In genomic region chr9:37783394-37784387, GRCm38 (mm10) we compare ENCODE assay signal across 8 mouse cellular contexts. TPM values are rescaled to one million over a fixed set of nuclear protein-coding genes. Genes with fewer than 3 reads are reported as not detected.
DNase-seq lines count a peak whose midpoint lies in the region; ATAC-seq and TF ChIP-seq lines count a peak whose summit lies in the region.
"Not testable (repeated sequence)": the region's sequence is repeated elsewhere in the genome, so short reads cannot be mapped to it uniquely, and the experiment has no call there.
"Had no signal": no experiment of that assay in that cellular context is flagged by ENCODE, and none has a peak within 500 bp of the region (broad histone marks: within the 10 kb centered on the region; RNA-seq: fewer than 3 reads in every experiment).

No protein-coding gene starts in this region.

- H3K9me3 ChIP-seq in embryonic facial prominence, embryonic 14.5 days (ENCODE audit: control insufficient read depth, low read length); forebrain, embryonic 16.5 days (ENCODE audit: control insufficient read depth, low read length); hindbrain, embryonic 10.5 days; kidney, postnatal 0 days (replicated peaks; ENCODE audit: low read length); lung, embryonic 16.5 days (ENCODE audit: control insufficient read depth, low read length): not testable (repeated sequence)

- H3K9ac ChIP-seq in embryonic facial prominence, embryonic 14.5 days (ENCODE audit: low read depth, low read length); forebrain, embryonic 16.5 days (replicated peaks; ENCODE audit: low read depth, low read length); kidney, postnatal 0 days (ENCODE audit: low read depth, low read length); lung, embryonic 16.5 days (ENCODE audit: low read length): not testable (repeated sequence)

- not testable (repeated sequence) for H3K4me1 ChIP-seq in embryonic facial prominence, embryonic 14.5 days (ENCODE audit: control insufficient read depth, insufficient read depth, low read length); forebrain, embryonic 16.5 days (replicated peaks; ENCODE audit: control insufficient read depth, insufficient read depth, low read length); kidney, postnatal 0 days (replicated peaks; ENCODE audit: insufficient read depth, low read length); lung, embryonic 16.5 days (replicated peaks; ENCODE audit: control insufficient read depth, insufficient read depth, low read length)
- peaks cover 13% of the 10 kb centered on the region for H3K4me1 ChIP-seq in hindbrain, embryonic 10.5 days (replicated peaks)

- 53% methylated on average over 11 of the region's 15 CpGs for WGBS in embryonic facial prominence, embryonic 14.5 days
- WGBS in forebrain, embryonic 16.5 days: 54% methylated on average over 11 of the region's 15 CpGs
- WGBS in hindbrain, embryonic 10.5 days: 54% methylated on average over 11 of the region's 15 CpGs
- WGBS in kidney, postnatal 0 days: 58% methylated on average over 9 of the region's 15 CpGs
- 59% methylated on average over 11 of the region's 15 CpGs for WGBS in lung, embryonic 16.5 days

- not testable (repeated sequence) for H3K27me3 ChIP-seq in embryonic facial prominence, embryonic 14.5 days (replicated peaks; ENCODE audit: control insufficient read depth, insufficient read depth, low read length); forebrain, embryonic 16.5 days (replicated peaks; ENCODE audit: control insufficient read depth, insufficient read depth, low read length); hindbrain, embryonic 10.5 days (ENCODE audit: insufficient read depth, poor library complexity, severe bottlenecking); kidney, postnatal 0 days (ENCODE audit: insufficient read depth, low read length); lung, embryonic 16.5 days (ENCODE audit: control insufficient read depth, insufficient read depth, low read depth, low read length)

- peak overlapping the region; percentile 26 for H3K4me3 ChIP-seq in embryonic facial prominence, embryonic 14.5 days (ENCODE audit: low read depth, low read length)
- not testable (repeated sequence) for H3K4me3 ChIP-seq in forebrain, embryonic 16.5 days (replicated peaks; ENCODE audit: low read length); kidney, postnatal 0 days (replicated peaks; ENCODE audit: low read depth, low read length); lung, embryonic 16.5 days (ENCODE audit: low read length)
- peak overlapping the region; percentile 47; the same call in 1 of the 2 replicates for H3K4me3 ChIP-seq in hindbrain, embryonic 10.5 days

- DNase-seq in brain, embryonic 14.5 days (ENCODE audit: low read depth): peak; percentile 59
- peak; percentile 33 for DNase-seq in embryonic facial prominence, embryonic 14.5 days (ENCODE audit: low spot score)
- DNase-seq in hindbrain, embryonic 10.5 days (ENCODE audit: low spot score): peak; percentile 40
- peak; percentile 49 for DNase-seq in kidney, postnatal 0 days (ENCODE audit: low spot score)
- DNase-seq in neural tube, embryonic 10.5 days (ENCODE audit: extremely low spot score, low spot score): peak; percentile 34

- TF ChIP-seq CTCF in brain, embryonic 14.5 days (IDR thresholded peaks at IDR 0.05; ENCODE audit: borderline replicate concordance, extremely low read depth, insufficient read depth, insufficient read length); kidney, postnatal 0 days (IDR thresholded peaks at IDR 0.05; ENCODE audit: low read depth): not testable (repeated sequence)

- H3K27ac ChIP-seq in embryonic facial prominence, embryonic 14.5 days (replicated peaks; ENCODE audit: low read depth, low read length); forebrain, embryonic 16.5 days (ENCODE audit: low read length); kidney, postnatal 0 days; lung, embryonic 16.5 days (ENCODE audit: low read length): not testable (repeated sequence)
- H3K27ac ChIP-seq in hindbrain, embryonic 10.5 days: peak overlapping the region; percentile 95

- peak; percentile 30; the same call in 1 of the 2 replicates for ATAC-seq in embryonic facial prominence, embryonic 14.5 days (ENCODE audit: low read depth)
- ATAC-seq in forebrain, embryonic 16.5 days: peak; percentile 62
- peak; percentile 68; the same call in 1 of the 2 replicates for ATAC-seq in kidney, postnatal 0 days (replicated peaks; ENCODE audit: low FRiP score, low read depth)
- peak; percentile 28; the same call in 1 of the 2 replicates for ATAC-seq in lung, embryonic 16.5 days (ENCODE audit: low read depth)

- TF ChIP-seq POLR2A in brain, embryonic 14.5 days (IDR thresholded peaks at IDR 0.05; ENCODE audit: borderline replicate concordance, extremely low read depth, insufficient read depth, insufficient read length, poor library complexity, severe bottlenecking): not testable (repeated sequence)

- not testable (repeated sequence) for H3K36me3 ChIP-seq in embryonic facial prominence, embryonic 14.5 days (ENCODE audit: control insufficient read depth, insufficient read depth, low read length); forebrain, embryonic 16.5 days (ENCODE audit: control insufficient read depth, insufficient read depth); hindbrain, embryonic 10.5 days; kidney, postnatal 0 days (ENCODE audit: insufficient read depth, low read length); lung, embryonic 16.5 days (ENCODE audit: control insufficient read depth, insufficient read depth, low read length)

- peak overlapping the region; percentile 48; the same call in 1 of the 2 replicates for H3K4me2 ChIP-seq in embryonic facial prominence, embryonic 14.5 days (ENCODE audit: low read depth, low read length)
- H3K4me2 ChIP-seq in forebrain, embryonic 16.5 days (ENCODE audit: low read length): peak overlapping the region; percentile 53
- peak overlapping the region; percentile 53; the same call in 1 of the 2 replicates for H3K4me2 ChIP-seq in kidney, postnatal 0 days (ENCODE audit: low read length)
- not testable (repeated sequence) for H3K4me2 ChIP-seq in lung, embryonic 16.5 days (ENCODE audit: low read depth, low read length)

RNA-seq across cellular contexts. Expression of gene Olfr875, which starts 12.0 kb away (rescaled TPM):
- 0.03 TPM in 1 of 2 replicates, not detected in the other for polyA plus RNA-seq in brain, embryonic 14.5 days (2012; rRNA removed)
- 0.11 TPM in 1 of 2 replicates, not detected in the other for polyA plus RNA-seq in embryonic facial prominence, embryonic 14.5 days (2014; fragmentation: Nextera tagmentation; extraction: Ambion mirVana)
- polyA plus RNA-seq in forebrain, embryonic 16.5 days (2015; fragmentation: Nextera tagmentation; extraction: Ambion mirVana): not detected in 2 replicates
- not detected in 2 replicates for polyA plus RNA-seq in hindbrain, embryonic 10.5 days (2016; fragmentation: Nextera tagmentation; extraction: Ambion mirVana)
- 0.05 and 0.22 TPM in 2 replicates for polyA plus RNA-seq in kidney, postnatal 0 days (2015; fragmentation: Nextera tagmentation; extraction: Ambion mirVana)
- polyA plus RNA-seq in lung, embryonic 16.5 days (2015; fragmentation: Nextera tagmentation; extraction: Ambion mirVana): not detected in 2 replicates
- polyA plus RNA-seq: liver, embryonic 16.5 days had no signal

RNA-seq across cellular contexts. Expression of gene Olfr876, which starts 19.1 kb away (rescaled TPM):
- polyA plus RNA-seq in brain, embryonic 14.5 days (2012; rRNA removed): not detected in 2 replicates
- polyA plus RNA-seq in embryonic facial prominence, embryonic 14.5 days (2014; fragmentation: Nextera tagmentation; extraction: Ambion mirVana): 0.13 TPM in 1 of 2 replicates, not detected in the other
- polyA plus RNA-seq in forebrain, embryonic 16.5 days (2015; fragmentation: Nextera tagmentation; extraction: Ambion mirVana): not detected in 2 replicates
- not detected in 2 replicates for polyA plus RNA-seq in hindbrain, embryonic 10.5 days (2016; fragmentation: Nextera tagmentation; extraction: Ambion mirVana)
- not detected in 2 replicates for polyA plus RNA-seq in kidney, postnatal 0 days (2015; fragmentation: Nextera tagmentation; extraction: Ambion mirVana)
- not detected in 2 replicates for polyA plus RNA-seq in lung, embryonic 16.5 days (2015; fragmentation: Nextera tagmentation; extraction: Ambion mirVana)
- polyA plus RNA-seq: liver, embryonic 16.5 days had no signal

RNA-seq across cellular contexts. Expression of gene Olfr874, which starts 38.8 kb away (rescaled TPM):
- polyA plus RNA-seq in brain, embryonic 14.5 days (2012; rRNA removed): 0.10 TPM in 1 of 2 replicates, not detected in the other
- 0.14 and 0.25 TPM in 2 replicates for polyA plus RNA-seq in embryonic facial prominence, embryonic 14.5 days (2014; fragmentation: Nextera tagmentation; extraction: Ambion mirVana)
- polyA plus RNA-seq in forebrain, embryonic 16.5 days (2015; fragmentation: Nextera tagmentation; extraction: Ambion mirVana): not detected in 2 replicates
- not detected in 2 replicates for polyA plus RNA-seq in hindbrain, embryonic 10.5 days (2016; fragmentation: Nextera tagmentation; extraction: Ambion mirVana)
- polyA plus RNA-seq in kidney, postnatal 0 days (2015; fragmentation: Nextera tagmentation; extraction: Ambion mirVana): not detected in 2 replicates
- polyA plus RNA-seq in lung, embryonic 16.5 days (2015; fragmentation: Nextera tagmentation; extraction: Ambion mirVana): not detected in 2 replicates
- polyA plus RNA-seq: liver, embryonic 16.5 days had no signal
